Mouse (Mus musculus) forebrain, embryonic 11.5 days (tissue): ENCODE measurements around the gene Mpp3. TPM values are rescaled to one million over a fixed set of nuclear protein-coding genes. Genes with fewer than 3 reads are reported as not detected.

Experiments used
- ATAC-seq: fragments of 200-750 bp; cut with Nextera tagmentation; replicated peaks from 2 replicates; pipeline ENCODE4 v1.8.0; 2017; ENCODE audit warnings: moderate TSS enrichment; ENCODE audit not compliant: low FRiP score
- DNase-seq: peaks from one replicate; pipeline ENCODE4 v3.0.0-alpha.2; 2017; ENCODE audit warnings: low spot score
- H3K27ac ChIP-seq: fragments of 300-500 bp; sonication (generic); 2 replicates; pipeline ENCODE4 v1.5.1; 2014; ENCODE audit warnings: low read depth, low read length
- H3K27me3 ChIP-seq: fragments of 300-500 bp; sonication (generic); 2 replicates; pipeline ENCODE4 v1.6.1; 2014; ENCODE audit warnings: mild to moderate bottlenecking, low read length, mixed read lengths; ENCODE audit not compliant: control insufficient read depth, insufficient read depth
- H3K36me3 ChIP-seq: fragments of 300-500 bp; sonication (generic); 2 replicates; pipeline ENCODE4 v1.6.1; 2014; ENCODE audit warnings: mild to moderate bottlenecking, low read length, moderate library complexity, mixed read lengths; ENCODE audit not compliant: control insufficient read depth, insufficient read depth
- H3K4me1 ChIP-seq: fragments of 300-500 bp; sonication (generic); replicated peaks from 2 replicates; pipeline ENCODE4 v1.6.1; 2014; ENCODE audit warnings: low read length, mixed read lengths; ENCODE audit not compliant: control insufficient read depth, insufficient read depth
- H3K4me2 ChIP-seq: fragments of 300-500 bp; sonication (generic); 2 replicates; pipeline ENCODE4 v1.6.1; 2014; ENCODE audit warnings: low read depth, mild to moderate bottlenecking, low read length, moderate library complexity, mixed read lengths; ENCODE audit not compliant: severe bottlenecking
- H3K4me3 ChIP-seq: fragments of 300-500 bp; sonication (generic); 2 replicates; pipeline ENCODE4 v1.5.1; 2014; ENCODE audit warnings: low read depth, low read length
- H3K9ac ChIP-seq: fragments of 300-500 bp; sonication (generic); 2 replicates; pipeline ENCODE4 v1.6.1; 2014; ENCODE audit warnings: low read length
- H3K9me3 ChIP-seq: fragments of 300-500 bp; sonication (generic); 2 replicates; pipeline ENCODE4 v1.6.1; 2016; ENCODE audit warnings: low read length, mixed read lengths; ENCODE audit not compliant: control insufficient read depth
- WGBS: fragments of 180-500 bp; shearing (Covaris S2); extraction: QIAGEN DNeasy Blood & Tissue Kit; methylation state at CpG from one replicate; pipeline ENCODE4 v1.1.7; 2014; 5-methylcytosine and 5-hydroxymethylcytosine counted together
- polyA plus RNA-seq: library from polyadenylated mRNA; unstranded; fragments of >200 nt; fragmentation: Nextera tagmentation; extraction: Ambion mirVana; gene quantifications from 2 replicates; pipeline ENCODE4 v1.2.1, GENCODE M21; 2014

Gene Mpp3
- polyA plus RNA-seq, 1 experiment from 2014 or later: 22.1 TPM

DNA sequence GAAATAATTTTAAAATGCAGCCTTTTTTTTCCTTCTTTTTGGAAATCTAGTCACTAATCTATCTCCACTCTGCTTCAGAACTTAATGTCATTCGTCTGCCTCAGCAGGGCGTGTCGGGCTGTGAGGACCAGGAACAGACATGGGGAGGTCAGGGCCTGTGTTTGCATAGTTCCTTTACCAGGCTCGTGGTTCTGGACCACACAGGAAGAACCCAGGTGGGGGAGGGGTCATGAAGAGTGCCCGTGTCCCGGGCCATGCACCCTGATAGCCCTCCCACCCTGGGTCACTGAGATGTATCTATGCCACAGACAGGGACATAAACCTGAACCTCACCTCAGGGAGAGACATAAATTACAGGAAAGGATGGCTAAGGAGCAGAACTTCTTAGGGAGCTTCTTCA is 54.1 kb downstream of the Mpp3 start:
- Histone ChIP-seq H3K36me3 (no peaks in the 10 kb centered on the region), H3K4me2 (no peak overlapping the region), H3K27ac (no peak overlapping the region), H3K27me3 (no peaks in the 10 kb centered on the region), H3K9me3 (no peaks in the 10 kb centered on the region), H3K4me1 (no peaks in the 10 kb centered on the region), H3K9ac (no peak overlapping the region), H3K4me3 (no peak overlapping the region)
- DNase-seq (no peak), ATAC-seq (no peak)
- WGBS: 70% methylated on average over 6 of the region's 6 CpGs

- no peaks in the 10 kb centered on the region for H3K27me3 ChIP-seq
- WGBS: 84% methylated on average over 9 of the region's 9 CpGs
- DNase-seq (no peak), ATAC-seq (no peak)
- no peak overlapping the region for H3K27ac ChIP-seq
- H3K4me2 ChIP-seq: no peak overlapping the region
- no peak overlapping the region for H3K9ac ChIP-seq
- H3K4me3 ChIP-seq: no peak overlapping the region
- no peaks in the 10 kb centered on the region; the same call in 1 of the 2 replicates for H3K4me1 ChIP-seq
- H3K9me3 ChIP-seq: no peaks in the 10 kb centered on the region
- H3K36me3 ChIP-seq: no peaks in the 10 kb centered on the region
Observed at GRCm38 (mm10) chr11:101973496-101973895, 54.8 kb downstream of the Mpp3 start.

- DNase-seq: no peak
- H3K4me1 ChIP-seq: no peaks in the 10 kb centered on the region; the same call in 1 of the 2 replicates
- no peak overlapping the region for H3K9ac ChIP-seq
- H3K27ac ChIP-seq: no peak overlapping the region
- ATAC-seq: no peak
- no peak overlapping the region for H3K4me3 ChIP-seq
- H3K36me3 ChIP-seq: no peaks in the 10 kb centered on the region
- no peak overlapping the region for H3K4me2 ChIP-seq
- H3K27me3 ChIP-seq: no peaks in the 10 kb centered on the region
- no peaks in the 10 kb centered on the region for H3K9me3 ChIP-seq
- 85% methylated on average over 5 of the region's 5 CpGs for WGBS
Observed at GRCm38 (mm10) chr11:101972651-101973050, 55.6 kb downstream of the Mpp3 start.

GRCm38 (mm10) chr11:101972097-101972496 is 56.2 kb downstream of the Mpp3 start:
- DNase-seq (no peak), ATAC-seq (no peak)
- Histone ChIP-seq H3K4me2 (no peak overlapping the region), H3K9me3 (no peaks in the 10 kb centered on the region), H3K4me1 (no peaks in the 10 kb centered on the region; the same call in 1 of the 2 replicates), H3K36me3 (no peaks in the 10 kb centered on the region), H3K9ac (no peak overlapping the region), H3K4me3 (no peak overlapping the region), H3K27ac (no peak overlapping the region), H3K27me3 (no peaks in the 10 kb centered on the region)
- 75% methylated on average over 3 of the region's 3 CpGs for WGBS

- WGBS: 43% methylated on average over 3 of the region's 3 CpGs
- no peaks in the 10 kb centered on the region for H3K36me3 ChIP-seq
- H3K27ac ChIP-seq: no peak overlapping the region
- ATAC-seq (no peak), DNase-seq (no peak)
- H3K4me3 ChIP-seq: no peak overlapping the region
- peaks cover 3% of the 10 kb centered on the region for H3K27me3 ChIP-seq
- H3K9me3 ChIP-seq: no peaks in the 10 kb centered on the region
- no peak overlapping the region for H3K9ac ChIP-seq
- no peak overlapping the region for H3K4me2 ChIP-seq
- H3K4me1 ChIP-seq: no peaks in the 10 kb centered on the region; the same call in 1 of the 2 replicates
Observed at GRCm38 (mm10) chr11:101971410-101971809, 56.9 kb downstream of the Mpp3 start.

DNA sequence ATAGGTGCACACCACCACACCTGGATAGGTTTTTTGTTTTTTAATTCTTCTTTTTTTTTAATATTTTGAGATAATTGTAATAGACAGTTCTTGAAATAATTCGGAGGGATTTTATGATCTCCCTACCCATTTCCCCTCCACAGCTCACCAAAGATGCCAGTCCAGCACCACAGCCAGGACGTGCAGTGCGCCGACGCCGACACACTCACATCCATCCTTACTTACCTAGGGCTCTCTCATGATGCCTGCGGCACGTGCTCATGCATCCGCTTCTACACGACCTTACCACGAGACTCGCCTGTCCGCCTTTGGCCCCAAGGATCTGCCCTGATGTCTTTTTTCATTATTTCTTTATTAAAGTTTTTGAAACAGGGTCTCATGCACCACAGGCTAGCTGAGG is 58.4 kb downstream of the Mpp3 start:
- Histone ChIP-seq H3K4me1 (no peaks in the 10 kb centered on the region; the same call in 1 of the 2 replicates), H3K27me3 (peaks cover 19% of the 10 kb centered on the region), H3K4me3 (no peak overlapping the region), H3K9ac (no peak overlapping the region), H3K36me3 (no peaks in the 10 kb centered on the region), H3K4me2 (no peak overlapping the region), H3K27ac (no peak overlapping the region), H3K9me3 (no peaks in the 10 kb centered on the region)
- DNase-seq (no peak), ATAC-seq (no peak)
- WGBS: 85% methylated on average over 13 of the region's 13 CpGs

- Histone ChIP-seq H3K4me2 (no peak overlapping the region), H3K36me3 (no peaks in the 10 kb centered on the region), H3K9ac (no peak overlapping the region), H3K9me3 (no peaks in the 10 kb centered on the region), H3K4me1 (peaks cover 4% of the 10 kb centered on the region; the same call in 1 of the 2 replicates), H3K27ac (no peak overlapping the region), H3K4me3 (no peak overlapping the region), H3K27me3 (peaks cover 29% of the 10 kb centered on the region)
- 0% methylated on average over 5 of the region's 5 CpGs for WGBS
- no peak; the same call in 1 of the 2 replicates for ATAC-seq
- peak; percentile 85 for DNase-seq
Observed at GRCm38 (mm10) chr11:101968791-101969190, 59.5 kb downstream of the Mpp3 start.

DNA sequence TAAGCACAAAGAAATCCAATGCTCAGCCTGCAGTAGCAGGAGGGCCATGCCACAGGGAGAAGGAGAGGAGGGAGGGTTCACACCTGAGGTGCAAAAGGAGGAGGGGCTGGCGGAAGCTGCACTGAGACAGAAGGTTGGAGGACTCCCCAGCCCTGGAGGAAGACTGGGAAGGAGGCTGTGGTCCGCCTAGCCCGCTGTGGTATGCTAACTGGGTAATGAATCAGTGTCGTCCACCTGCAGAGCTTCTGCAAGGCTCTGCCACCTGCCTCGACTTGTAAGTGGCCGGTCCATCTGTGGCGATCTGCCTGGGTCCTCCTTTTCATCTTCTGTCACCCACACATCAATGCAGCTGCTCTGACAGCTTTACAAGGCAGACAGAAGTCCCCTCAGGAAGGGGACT is 60.0 kb downstream of the Mpp3 start:
- Histone ChIP-seq H3K4me1 (peaks cover 4% of the 10 kb centered on the region; the same call in 1 of the 2 replicates), H3K36me3 (no peaks in the 10 kb centered on the region), H3K27ac (no peak overlapping the region), H3K9ac (no peak overlapping the region), H3K4me2 (no peak overlapping the region), H3K27me3 (peaks cover 34% of the 10 kb centered on the region), H3K9me3 (no peaks in the 10 kb centered on the region), H3K4me3 (no peak overlapping the region)
- ATAC-seq (0 out of 2 replicates have a peak, but pooled peaks have one; percentile 21), DNase-seq (no peak)
- WGBS: 13% methylated on average over 7 of the region's 7 CpGs

- no peak for DNase-seq
- H3K27me3 ChIP-seq: peaks cover 45% of the 10 kb centered on the region
- H3K27ac ChIP-seq: no peak within 1 kb of the TSS
- H3K9ac ChIP-seq: no peak within 1 kb of the TSS
- H3K36me3 ChIP-seq: no peaks in the 10 kb centered on the region
- no peaks in the 10 kb centered on the region for H3K9me3 ChIP-seq
- H3K4me3 ChIP-seq: no peak within 1 kb of the TSS
- ATAC-seq: no peak
- WGBS: 18% methylated on average over 10 of the region's 10 CpGs
- H3K4me1 ChIP-seq: peaks cover 4% of the 10 kb centered on the region; the same call in 1 of the 2 replicates
- no peak within 1 kb of the TSS for H3K4me2 ChIP-seq
Observed at GRCm38 (mm10) chr11:101966965-101967614, 61.2 kb downstream of the Mpp3 start, which contains the start of gene Sost. TSS of gene Sost (minus strand) at chr11:101967015.
